Mouse (Mus musculus) testis, adult 2 months (tissue): ENCODE measurements around the gene Siah2.

Experiments used
- CTCF ChIP-seq: fragments of 200-500 bp; IDR thresholded peaks from 2 replicates; pipeline ENCODE4 v1.5.1; 2012; ENCODE audit warnings: low read depth, mild to moderate bottlenecking, inconsistent platforms, low read length, moderate library complexity; ENCODE audit not compliant: control insufficient read depth, insufficient read depth, insufficient replicate concordance
- POLR2A ChIP-seq: fragments of 200-500 bp; IDR thresholded peaks from 2 replicates; pipeline ENCODE4 v1.6.1; 2012; ENCODE audit warnings: low read depth, mild to moderate bottlenecking, inconsistent platforms, low read length, moderate library complexity; ENCODE audit not compliant: control insufficient read depth

GRCm38 (mm10) chr3:58660636-58661035 lies 31.6 kb downstream of the Siah2 start:
- TF ChIP-seq POLR2A (no peak), CTCF (no peak)
